Mouse (Mus musculus) kidney, adult 10 weeks (tissue): ENCODE results near the gene Rpp40. TPM values are rescaled to one million over a fixed set of nuclear protein-coding genes. Genes with fewer than 3 reads are reported as not detected.

Experiments
- polyA plus RNA-seq: library from polyadenylated mRNA; stranded (reverse); fragments of 350-450 nt; fragmentation: Illumina TruSeq; extraction: RNeasy Lipid Tissue Mini Kit (QIAGEN cat#74804); gene quantifications from one replicate; pipeline ENCODE4 v1.2.3, GENCODE M21; 2014; ENCODE audit warnings: low read depth, low replicate concordance

Rpp40 gene
- 7.7 TPM for polyA plus RNA-seq

GRCm38 (mm10) chr13:35905879-35906481, at the start of gene Rpp40:
Gene Rpp40 (minus strand): TSS chr13:35906359.

Other genes starting within 250 kb of the Rpp40 start
- gene Cdyl, start 246.5 kb downstream of the Rpp40 start, polyA plus RNA-seq = 5.1 TPM
- gene Ppp1r3g, start 52.5 kb upstream of the Rpp40 start, polyA plus RNA-seq = not detected
- gene Fars2, start 211.1 kb upstream of the Rpp40 start, polyA plus RNA-seq = 22.9 TPM
- gene Lyrm4, start 211.2 kb upstream of the Rpp40 start, polyA plus RNA-seq = 33.7 TPM